Mouse (Mus musculus) cerebellum, adult 8-10 months (tissue): ENCODE data around the gene Cgn.
"Not testable (repeated sequence)": the region's sequence is repeated elsewhere in the genome, so short reads cannot be mapped to it uniquely, and the experiment has no call there.

Source experiments
- DNase-seq: peaks from one replicate; pipeline ENCODE4 v3.0.0; 2022

The Cgn gene

DNA sequence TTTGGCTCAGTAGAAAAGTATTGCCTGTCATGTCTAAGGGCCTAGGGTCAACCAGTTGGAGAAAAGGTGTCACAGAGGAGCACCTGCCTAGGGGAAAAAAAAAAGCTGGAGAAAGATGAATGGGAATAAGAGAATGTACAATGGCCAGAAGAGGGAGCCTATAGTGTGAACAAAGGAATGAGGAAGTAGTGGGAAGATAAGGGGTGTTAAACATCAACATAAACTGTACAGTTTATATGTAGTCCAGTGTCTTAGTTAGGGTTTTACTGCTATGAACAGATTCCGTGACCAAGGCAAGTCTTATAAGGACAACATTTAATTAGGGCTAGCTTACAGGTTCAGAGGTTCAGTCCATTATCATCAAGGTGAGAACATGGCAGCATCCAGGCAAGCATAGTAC lies 2.8 kb upstream of the Cgn start:
- no peak for DNase-seq

DNA sequence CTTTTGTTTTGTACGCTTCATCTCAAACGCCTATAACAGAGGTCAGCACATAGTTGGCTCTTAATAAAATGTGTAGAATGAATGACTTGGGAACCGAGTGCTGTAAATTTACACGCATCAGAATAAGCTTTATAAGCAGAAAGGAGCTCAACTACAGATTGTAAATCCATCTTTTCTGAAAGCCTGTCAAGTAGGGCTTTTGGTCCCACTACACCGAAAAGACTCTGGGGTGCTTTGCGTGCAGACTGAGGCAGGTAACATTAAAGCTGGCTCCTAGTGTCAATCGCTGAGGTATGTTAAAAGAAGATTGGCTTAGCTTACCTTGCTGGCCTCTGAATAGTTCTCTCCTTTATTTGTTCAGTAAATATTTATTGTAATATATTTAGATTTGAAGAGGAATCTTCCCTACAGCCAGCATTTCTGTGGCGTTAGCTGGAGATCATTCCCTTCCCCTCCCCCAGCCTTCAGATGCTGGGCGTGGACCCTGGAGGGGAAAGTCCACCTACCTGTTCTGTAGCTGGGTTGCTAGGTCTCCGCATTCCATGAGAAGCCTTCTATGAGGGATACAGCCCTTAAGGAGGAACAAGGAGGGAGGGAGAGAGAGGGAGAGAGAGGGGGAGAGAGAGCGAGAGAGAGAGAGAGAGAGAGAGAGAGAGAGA lies 959 bp upstream of the Cgn start:
- DNase-seq: peak; percentile 29

DNA sequence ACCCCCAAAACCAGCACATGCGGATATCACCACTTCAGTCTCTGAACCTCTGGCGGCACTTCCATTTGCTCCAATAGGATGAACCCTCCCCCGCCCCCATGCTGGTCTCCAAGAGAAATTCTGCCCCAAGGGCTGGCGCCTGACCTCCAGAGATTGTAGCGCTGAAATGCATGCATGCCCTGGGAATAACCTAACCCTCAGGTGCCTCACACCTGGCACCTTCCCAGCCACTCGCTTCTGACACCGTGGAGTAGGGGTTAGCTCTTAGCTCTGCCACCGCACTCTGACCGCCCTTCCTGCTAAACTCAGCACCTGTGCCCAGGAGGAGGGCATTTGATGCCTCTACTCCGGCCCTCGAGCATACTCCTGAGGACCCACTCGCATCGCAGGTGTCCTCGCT lies 334 bp downstream of the Cgn start:
- DNase-seq: no peak

DNA sequence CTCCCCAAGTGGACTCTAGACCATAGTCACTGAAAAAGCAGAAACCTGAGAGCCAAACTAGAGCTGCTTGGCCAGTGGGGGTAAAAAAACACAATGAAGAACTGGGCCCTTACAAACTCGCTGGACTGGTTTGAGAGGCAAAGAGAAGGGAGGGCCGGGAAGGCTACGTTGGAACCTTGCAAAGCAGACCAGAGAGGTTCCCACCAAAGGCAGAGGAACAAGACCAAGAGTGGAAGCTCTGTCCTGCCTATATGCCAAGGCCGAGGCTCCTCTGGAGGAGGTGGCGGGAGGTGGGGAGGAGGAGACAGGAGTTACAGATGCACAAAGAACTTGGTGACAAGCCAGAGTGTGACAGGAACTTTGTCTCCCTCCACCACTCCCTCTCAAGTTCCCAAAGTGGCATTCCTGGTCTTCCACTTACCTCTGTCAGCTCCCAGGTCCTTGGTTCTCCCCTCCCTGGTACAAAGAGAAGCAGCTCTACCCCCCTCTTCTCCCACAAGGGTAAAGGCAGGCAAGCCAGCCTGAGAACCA lies 2.1 kb downstream of the Cgn start:
- DNase-seq: no peak

DNA sequence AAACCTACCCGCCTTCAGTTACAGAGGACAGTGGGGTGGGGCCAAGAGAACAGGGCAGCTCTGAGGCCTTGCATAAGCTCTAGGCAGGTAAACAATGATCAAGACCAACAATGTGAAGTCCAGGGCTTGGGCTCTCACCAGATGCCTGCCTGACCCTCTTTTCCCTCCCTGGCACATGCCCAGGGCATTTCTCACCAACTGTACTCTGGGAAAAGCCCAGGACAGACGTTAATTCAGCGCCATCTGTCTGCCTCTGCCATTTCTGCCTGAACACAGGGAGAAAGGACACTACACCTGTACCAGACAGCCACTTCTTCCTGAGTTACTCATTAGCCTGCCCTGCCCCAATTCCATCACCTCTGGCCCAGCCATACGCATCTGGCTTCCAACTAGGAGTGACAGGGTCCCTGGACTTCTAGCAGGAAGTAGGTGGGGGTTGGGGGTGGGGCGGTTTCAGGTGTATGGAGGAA lies 2.8 kb downstream of the Cgn start:
- peak; percentile 29 for DNase-seq

DNA sequence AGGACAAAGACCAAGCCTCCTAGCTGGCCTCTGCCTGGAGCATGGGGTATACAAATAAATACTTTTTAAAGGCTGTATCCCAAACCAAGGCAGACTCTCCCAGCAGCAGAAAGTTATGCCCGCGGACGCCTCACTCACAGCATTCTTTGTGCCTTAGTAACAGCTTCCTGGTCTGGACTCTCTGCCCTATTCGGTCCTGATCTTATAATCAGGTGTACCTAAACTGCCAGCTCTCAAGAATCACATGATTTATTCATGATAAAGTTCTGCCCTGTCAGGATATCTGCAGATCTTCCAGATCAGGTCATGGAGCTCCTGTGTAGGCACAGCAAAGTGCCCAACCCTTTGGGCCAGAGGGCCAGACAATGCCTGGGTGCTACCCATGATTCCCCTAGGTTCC lies 3.4 kb downstream of the Cgn start:
- no peak for DNase-seq

DNA sequence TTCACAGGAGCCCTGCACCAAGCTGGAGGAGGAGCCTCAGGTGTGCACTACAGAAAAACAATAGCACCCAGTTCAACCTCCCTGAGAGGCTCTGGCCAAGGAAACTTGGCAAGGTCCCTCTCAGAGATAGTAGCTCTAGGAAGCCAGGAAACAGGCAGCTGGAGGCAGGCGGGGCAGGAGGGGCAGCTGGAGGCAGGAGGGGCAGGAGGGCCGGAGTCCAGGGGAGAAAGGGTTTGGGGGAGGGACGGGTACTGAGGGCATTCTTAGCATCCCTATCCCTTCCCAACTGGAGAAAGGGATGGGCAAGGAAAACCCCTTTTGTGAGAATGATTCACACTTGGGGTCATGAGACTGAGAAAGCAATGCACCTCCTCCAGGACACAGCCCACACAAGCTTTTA lies 4.9 kb downstream of the Cgn start:
- DNase-seq: no peak

DNA sequence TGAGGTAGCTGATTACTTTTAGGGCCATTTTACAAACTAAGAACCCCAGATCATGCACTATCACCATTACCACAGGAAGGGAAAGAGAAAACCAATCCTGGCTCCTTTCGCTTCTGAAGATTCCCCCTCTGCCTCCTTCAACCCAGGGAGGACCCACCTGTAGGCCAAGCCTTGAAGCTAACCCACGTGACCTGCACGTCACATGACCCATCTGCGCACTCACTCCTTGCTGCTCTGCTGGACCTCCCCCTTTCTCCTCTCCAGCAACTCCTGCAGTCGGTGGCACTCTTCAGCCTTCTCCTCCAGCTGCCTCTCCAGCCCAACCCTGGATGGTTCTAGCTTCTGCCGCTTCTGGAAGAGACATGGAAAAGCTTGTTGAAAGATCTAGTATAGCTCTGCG lies 10.4 kb downstream of the Cgn start:
- DNase-seq: no peak

DNA sequence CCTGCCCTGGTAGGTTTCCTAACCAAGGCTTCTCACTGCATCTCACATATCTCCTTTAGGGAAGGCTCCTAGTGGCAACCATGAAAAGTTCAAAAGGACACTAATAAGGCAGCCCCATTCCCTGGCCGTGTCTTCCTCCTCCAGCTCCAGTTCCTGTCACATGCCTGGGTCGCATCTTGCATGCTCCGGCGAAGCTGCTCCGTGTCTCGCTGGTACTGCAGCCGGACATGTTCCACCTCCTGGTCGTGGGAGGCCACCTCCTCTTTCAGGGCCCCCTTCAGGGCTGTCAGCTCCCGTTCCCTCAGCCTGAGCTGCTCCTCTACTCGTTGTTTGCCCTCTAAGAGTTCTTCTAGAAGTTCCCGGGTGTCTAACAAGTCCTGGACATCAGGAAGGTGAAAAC lies 12.3 kb downstream of the Cgn start:
- no peak for DNase-seq

DNA sequence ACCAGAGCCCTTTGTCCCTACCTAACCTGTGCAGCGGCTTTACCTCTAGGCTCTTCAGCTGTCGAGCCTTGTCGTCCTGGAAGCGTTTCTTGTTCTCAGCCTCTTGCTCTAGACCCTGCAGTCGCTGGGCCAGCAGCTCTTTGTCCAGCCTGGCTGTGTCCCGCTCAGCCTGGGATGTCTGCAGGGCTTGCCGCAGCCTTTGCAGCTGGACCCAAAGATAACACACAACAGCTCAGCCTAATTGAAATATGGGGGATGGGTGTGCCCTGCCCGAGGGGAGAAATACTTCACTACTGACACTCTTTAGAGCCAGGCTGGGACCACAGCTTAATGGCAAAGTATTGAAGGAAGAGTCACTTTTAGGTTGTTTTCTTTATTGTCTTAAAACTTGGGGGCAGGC lies 20.8 kb downstream of the Cgn start:
- DNase-seq: not testable (repeated sequence)

DNA sequence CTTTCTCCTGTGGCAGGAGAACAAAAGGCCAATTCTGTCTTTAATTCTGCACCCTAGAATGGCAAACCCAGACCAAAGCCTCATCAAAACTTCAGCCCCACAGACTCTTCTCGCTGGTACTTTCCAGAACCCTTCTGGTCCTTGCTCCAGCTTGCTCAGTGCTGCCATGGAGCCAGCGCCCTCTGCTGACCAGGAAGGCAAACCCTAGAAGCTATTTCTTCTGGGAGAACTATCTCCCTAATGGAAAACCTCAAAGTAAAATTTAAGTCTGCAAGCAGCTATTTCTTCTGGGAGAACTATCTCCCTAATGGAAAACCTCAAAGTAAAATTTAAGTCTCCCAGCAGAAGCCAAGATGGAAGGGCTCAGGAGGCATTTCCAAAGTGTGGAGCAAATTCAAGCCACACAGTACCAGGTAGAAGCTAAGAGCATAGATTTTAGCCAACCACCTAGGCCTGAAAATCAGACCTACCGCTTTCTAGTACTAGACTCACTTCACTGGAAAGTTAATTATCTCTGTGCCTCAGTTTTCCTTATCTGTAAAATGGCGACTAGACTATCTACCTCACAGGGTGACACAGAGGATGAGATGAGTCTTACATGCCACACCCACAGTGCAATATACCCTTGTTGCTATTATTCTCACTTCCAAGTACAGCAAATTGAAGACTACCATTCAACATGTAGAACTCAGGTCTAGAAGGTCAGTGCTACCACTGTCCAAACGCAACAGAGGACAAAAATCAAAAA lies 21.6 kb downstream of the Cgn start:
- not testable (repeated sequence) for DNase-seq

DNA sequence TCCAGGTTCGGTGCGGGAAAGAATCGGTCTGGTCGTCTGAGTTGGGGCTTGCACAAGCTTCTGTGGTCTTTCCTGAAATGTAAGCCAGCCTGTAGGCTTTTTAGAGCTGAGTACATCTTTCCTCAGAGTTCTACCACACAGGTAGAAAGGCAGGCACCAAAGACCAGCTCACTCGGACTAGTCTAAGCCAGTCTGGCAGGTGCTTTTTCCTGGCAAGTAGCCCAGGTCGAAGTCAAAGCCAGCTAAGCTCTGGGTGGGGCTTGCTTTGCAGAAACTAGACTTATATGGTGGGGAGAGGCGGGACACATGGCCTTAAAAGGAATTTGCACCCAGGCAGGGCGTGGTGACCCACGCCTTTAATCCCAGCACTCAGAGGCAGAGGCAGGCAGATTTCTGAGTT lies 27.9 kb downstream of the Cgn start:
- DNase-seq: not testable (repeated sequence)

DNA sequence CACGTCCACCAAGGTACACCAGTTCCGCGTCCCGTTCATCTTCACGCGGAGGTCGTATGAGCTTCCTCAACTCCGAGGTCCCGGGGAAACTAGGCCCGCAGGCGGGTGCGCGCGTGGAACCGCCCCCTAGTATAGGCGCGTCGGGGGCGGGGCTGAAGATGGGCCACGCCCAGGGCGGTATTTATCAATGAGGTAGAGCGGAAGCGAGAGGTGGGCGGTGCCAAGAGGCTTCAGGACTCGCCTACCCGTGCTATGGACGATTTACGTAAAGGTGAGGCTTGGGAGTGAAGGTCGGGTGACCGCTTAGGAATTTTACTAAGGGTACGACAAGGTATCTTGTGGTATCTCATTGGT lies 28.3 kb downstream of the Cgn start:
- DNase-seq: peak; percentile 26

DNA sequence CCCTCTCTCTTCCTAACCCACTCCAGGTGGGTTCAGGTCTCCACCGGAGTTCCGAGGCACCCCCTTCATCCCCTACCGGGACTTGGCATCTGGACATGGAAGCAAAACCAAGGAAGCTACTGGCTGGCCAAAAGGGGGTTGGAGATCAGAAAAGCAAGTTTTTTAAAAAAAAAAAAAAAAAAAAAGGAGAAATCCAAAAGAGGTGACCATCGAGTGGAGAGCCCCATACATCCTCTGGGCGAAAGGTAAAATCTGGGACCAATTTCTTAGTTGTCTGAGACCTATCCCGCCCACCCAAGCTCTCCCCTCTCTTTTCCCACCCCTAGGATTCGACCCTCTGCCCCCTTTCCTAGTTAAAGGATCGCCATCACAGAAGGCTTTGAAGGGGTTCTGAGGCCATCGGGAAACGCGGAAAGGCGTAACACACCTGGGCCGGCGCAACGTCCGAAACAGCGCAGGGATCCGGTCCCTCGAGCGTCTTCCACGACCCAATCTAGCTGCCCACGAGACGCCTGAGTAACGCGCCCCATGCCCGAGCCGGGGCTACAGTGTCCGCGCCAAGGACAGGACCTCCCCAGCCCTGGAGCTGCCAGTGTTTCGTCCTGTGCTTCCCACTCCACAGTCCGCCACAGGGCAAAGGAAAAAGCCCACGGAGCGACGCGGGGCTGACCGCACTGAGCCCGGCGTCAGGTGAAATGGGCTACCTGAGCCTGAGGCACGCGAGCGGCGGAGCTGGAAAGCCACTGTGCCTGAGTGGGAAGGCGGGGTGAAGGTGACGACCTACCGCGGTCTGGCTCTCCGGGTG lies 28.8 kb downstream of the Cgn start:
- not testable (repeated sequence) for DNase-seq

DNA sequence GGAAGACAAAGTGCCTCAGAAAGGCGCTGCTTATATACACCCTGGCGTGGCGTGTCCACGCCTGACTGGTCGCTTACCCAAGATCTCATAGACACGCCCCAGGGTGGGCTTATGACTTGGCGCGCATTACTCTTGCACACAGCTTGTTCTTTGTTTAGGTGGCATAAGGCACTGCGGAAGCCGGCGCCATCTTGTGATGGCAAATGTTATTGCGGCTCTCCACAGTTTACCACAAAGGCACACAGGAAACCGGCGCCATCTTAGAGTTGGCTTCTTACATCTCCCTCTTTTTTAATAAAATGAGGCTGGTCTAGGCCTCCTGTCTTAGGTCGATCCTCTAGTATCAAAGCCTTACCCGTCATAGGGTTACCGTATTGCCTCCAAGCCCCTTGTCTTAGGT lies 40.6 kb downstream of the Cgn start:
- no peak for DNase-seq

DNA sequence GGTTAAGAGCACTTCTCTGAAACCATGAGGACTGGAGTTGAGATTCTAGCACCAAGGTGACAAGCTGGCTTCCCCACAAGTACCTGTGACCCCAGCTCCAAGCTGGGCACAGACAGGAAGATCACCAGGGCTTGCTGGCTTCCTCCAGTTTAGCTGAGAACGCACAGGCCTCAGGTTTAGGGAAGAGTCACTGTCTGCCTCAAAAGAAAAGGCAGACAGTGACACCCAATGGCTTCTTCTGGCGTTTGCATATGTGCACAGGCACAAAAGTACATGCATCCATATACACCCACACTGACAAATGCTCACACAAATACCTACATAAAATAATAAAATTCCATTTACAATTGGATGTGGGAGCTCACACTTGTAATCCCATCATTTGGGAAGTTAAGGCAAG lies 62.7 kb downstream of the Cgn start:
- not testable (repeated sequence) for DNase-seq

DNA sequence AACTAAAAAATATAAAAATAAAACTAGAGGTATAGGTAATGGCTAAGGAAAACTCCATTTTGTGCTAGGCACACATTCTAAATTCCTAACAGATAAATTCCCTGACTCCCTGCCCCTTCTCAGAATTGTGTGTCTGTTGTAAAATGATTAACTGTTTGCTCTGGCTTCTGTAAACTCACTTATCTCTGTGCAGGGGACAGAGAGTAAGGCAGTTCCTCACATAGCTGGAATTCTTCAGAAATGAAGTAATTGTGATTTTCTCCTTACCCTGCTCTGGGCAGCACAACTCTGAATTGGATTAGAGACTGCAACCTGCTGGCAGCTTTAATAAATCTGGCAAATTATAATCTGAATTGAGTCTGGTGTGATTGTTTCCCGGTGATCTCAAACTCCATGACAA lies 68.0 kb downstream of the Cgn start:
- not testable (repeated sequence) for DNase-seq

DNA sequence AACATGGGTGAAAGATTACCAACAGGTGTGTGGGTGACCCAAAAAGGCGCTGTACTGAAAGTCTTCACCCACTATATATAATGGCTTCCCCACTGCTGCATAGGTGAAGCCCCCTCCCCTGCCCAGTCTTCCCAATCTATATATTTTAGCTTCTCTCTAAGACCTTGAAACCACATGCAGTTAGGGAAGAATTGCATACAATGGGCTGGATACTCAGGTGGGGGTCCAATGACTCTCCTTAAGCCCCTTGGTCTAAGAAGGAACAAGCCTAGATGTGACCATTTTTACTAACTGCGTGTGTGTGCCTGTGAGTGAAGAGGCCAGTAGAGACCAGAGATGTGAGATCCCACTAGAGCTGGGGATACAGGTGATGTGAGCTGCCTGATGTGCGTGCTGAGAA lies 72.9 kb downstream of the Cgn start:
- not testable (repeated sequence) for DNase-seq

DNA sequence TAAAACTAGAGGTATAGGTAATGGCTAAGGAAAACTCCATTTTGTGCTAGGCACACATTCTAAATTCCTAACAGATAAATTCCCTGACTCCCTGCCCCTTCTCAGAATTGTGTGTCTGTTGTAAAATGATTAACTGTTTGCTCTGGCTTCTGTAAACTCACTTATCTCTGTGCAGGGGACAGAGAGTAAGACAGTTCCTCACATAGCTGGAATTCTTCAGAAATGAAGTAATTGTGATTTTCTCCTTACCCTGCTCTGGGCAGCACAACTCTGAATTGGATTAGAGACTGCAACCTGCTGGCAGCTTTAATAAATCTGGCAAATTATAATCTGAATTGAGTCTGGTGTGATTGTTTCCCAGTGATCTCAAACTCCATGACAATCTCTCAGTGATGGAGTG lies 75.7 kb downstream of the Cgn start:
- DNase-seq: not testable (repeated sequence)
